Mouse (Mus musculus) stomach, embryonic 16.5 days (tissue): ENCODE results near the gene Pqbp1. TPM values are rescaled to one million over a fixed set of nuclear protein-coding genes. Genes with fewer than 3 reads are reported as not detected.

Experiments
- ATAC-seq: fragments of 200-750 bp; cut with Nextera tagmentation; 2 replicates; pipeline ENCODE4 v1.8.0; 2017; ENCODE audit warnings: moderate number of reproducible peaks, moderate TSS enrichment; ENCODE audit not compliant: insufficient read depth, low FRiP score
- H3K27ac ChIP-seq: fragments of 300-500 bp; sonication (generic); 2 replicates; pipeline ENCODE4 v1.5.1; 2014; ENCODE audit warnings: low read length
- H3K27me3 ChIP-seq: fragments of 300-500 bp; sonication (generic); 2 replicates; pipeline ENCODE4 v1.6.1; 2014; ENCODE audit warnings: low read length, control low read depth, mixed read lengths; ENCODE audit not compliant: control insufficient read depth, insufficient read depth
- H3K36me3 ChIP-seq: fragments of 300-500 bp; sonication (generic); 2 replicates; pipeline ENCODE4 v1.6.1; 2014; ENCODE audit warnings: low read length; ENCODE audit not compliant: control insufficient read depth, insufficient read depth
- H3K4me1 ChIP-seq: fragments of 300-500 bp; sonication (generic); 2 replicates; pipeline ENCODE4 v1.6.1; 2014; ENCODE audit warnings: low read length, control low read depth, mixed read lengths; ENCODE audit not compliant: control insufficient read depth, insufficient read depth
- H3K4me2 ChIP-seq: fragments of 300-500 bp; sonication (generic); 2 replicates; pipeline ENCODE4 v1.6.1; 2014; ENCODE audit warnings: low read depth, low read length, mixed read lengths
- H3K4me3 ChIP-seq: fragments of 300-500 bp; sonication (generic); replicated peaks from 2 replicates; pipeline ENCODE4 v1.5.1; 2014; ENCODE audit warnings: mild to moderate bottlenecking, low read length
- H3K9ac ChIP-seq: fragments of 300-500 bp; sonication (generic); 2 replicates; pipeline ENCODE4 v1.6.1; 2014; ENCODE audit warnings: low read length
- H3K9me3 ChIP-seq: fragments of 300-500 bp; sonication (generic); replicated peaks from 2 replicates; pipeline ENCODE4 v1.6.1; 2016; ENCODE audit warnings: low read length, control low read depth; ENCODE audit not compliant: control insufficient read depth
- whole genome bisulfite sequencing: fragments of 180-500 bp; shearing (Covaris S2); extraction: QIAGEN DNeasy Blood & Tissue Kit; methylation state at CpG from one replicate; pipeline ENCODE4 v1.1.7; 2014; 5-methylcytosine and 5-hydroxymethylcytosine counted together
- polyA plus RNA-seq: library from polyadenylated mRNA; unstranded; fragments of >200 nt; fragmentation: Nextera tagmentation; extraction: Ambion mirVana; gene quantifications from 2 replicates; pipeline ENCODE4 v1.2.1, GENCODE M21; 2015

Pqbp1 gene
- polyA plus RNA-seq, 1 experiment from 2014 or later, result 99.8 TPM

GRCm38 (mm10) chrX:7898211-7898610 is 858 bp downstream of the Pqbp1 start:
- Histone ChIP-seq H3K9me3 (no peaks in the 10 kb centered on the region), H3K27ac (no peak overlapping the region), H3K4me3 (peak overlapping the region; percentile 61), H3K4me1 (no peaks in the 10 kb centered on the region), H3K36me3 (peaks cover 4% of the 10 kb centered on the region; the same call in 1 of the 2 replicates), H3K9ac (peak overlapping the region; percentile 62), H3K4me2 (peak overlapping the region; percentile 60), H3K27me3 (no peaks in the 10 kb centered on the region)
- 23% methylated on average over 13 of the region's 13 CpGs for WGBS
- ATAC-seq, result no peak

- Histone ChIP-seq H3K27me3 (no peaks in the 10 kb centered on the region), H3K9me3 (no peaks in the 10 kb centered on the region), H3K4me1 (0 out of 2 replicates have a peak, but pooled peaks cover 4% of the 10 kb centered on the region), H3K4me2 (peak within 1 kb of the TSS; percentile 54), H3K9ac (peak within 1 kb of the TSS; percentile 63), H3K27ac (peak within 1 kb of the TSS; percentile 91), H3K36me3 (no peaks in the 10 kb centered on the region), H3K4me3 (peak within 1 kb of the TSS; percentile 63)
- 12% methylated on average over 49 of the region's 49 CpGs for WGBS
- peak; percentile 95 for ATAC-seq
Measured at GRCm38 (mm10) chrX:7883841-7884567, 15.1 kb downstream of the Pqbp1 start, which contains the start of gene Slc35a2. TSS of gene Slc35a2 (plus strand) at chrX:7884028.

GRCm38 (mm10) chrX:7879819-7880218 is 19.2 kb downstream of the Pqbp1 start:
- ATAC-seq, result no peak; the same call in 1 of the 2 replicates
- H3K4me3 ChIP-seq, result no peak overlapping the region; the same call in 1 of the 2 replicates

GRCm38 (mm10) chrX:7878495-7878894 is 20.6 kb downstream of the Pqbp1 start:
- 14% methylated on average over 21 of the region's 21 CpGs for WGBS
- no peak overlapping the region for H3K27ac ChIP-seq
- peaks cover 6% of the 10 kb centered on the region; the same call in 1 of the 2 replicates for H3K4me1 ChIP-seq
- H3K4me2 ChIP-seq, result peak overlapping the region; percentile 67
- peak overlapping the region; percentile 58 for H3K9ac ChIP-seq
- H3K36me3 ChIP-seq, result no peaks in the 10 kb centered on the region
- H3K27me3 ChIP-seq, result no peaks in the 10 kb centered on the region
- H3K4me3 ChIP-seq, result peak overlapping the region; percentile 46
- peak; percentile 29; the same call in 1 of the 2 replicates for ATAC-seq
- H3K9me3 ChIP-seq, result no peaks in the 10 kb centered on the region

More at GRCm38 (mm10) chrX:7879819-7880218, 19.2 kb downstream of the Pqbp1 start:
- Histone ChIP-seq H3K9ac (peak overlapping the region; percentile 46; the same call in 1 of the 2 replicates), H3K36me3 (no peaks in the 10 kb centered on the region), H3K4me2 (peak overlapping the region; percentile 67), H3K9me3 (no peaks in the 10 kb centered on the region), H3K27me3 (no peaks in the 10 kb centered on the region), H3K4me1 (peaks cover 6% of the 10 kb centered on the region; the same call in 1 of the 2 replicates), H3K27ac (no peak overlapping the region)
- WGBS, result 11% methylated on average over 11 of the region's 11 CpGs

GRCm38 (mm10) chrX:7878007-7878419 is 21.1 kb downstream of the Pqbp1 start, which contains the start of gene Pim2:
TSS of gene Pim2 (plus strand) at chrX:7878262.
- peak within 1 kb of the TSS; percentile 58 for H3K9ac ChIP-seq
- WGBS, result 12% methylated on average over 38 of the region's 38 CpGs
- no peaks in the 10 kb centered on the region for H3K27me3 ChIP-seq
- no peaks in the 10 kb centered on the region for H3K9me3 ChIP-seq
- no peaks in the 10 kb centered on the region for H3K36me3 ChIP-seq
- no peak within 1 kb of the TSS for H3K27ac ChIP-seq
- H3K4me3 ChIP-seq, result peak within 1 kb of the TSS; percentile 46
- ATAC-seq, result peak; percentile 92
- peak within 1 kb of the TSS; percentile 67 for H3K4me2 ChIP-seq
- H3K4me1 ChIP-seq, result peaks cover 6% of the 10 kb centered on the region; the same call in 1 of the 2 replicates

GRCm38 (mm10) chrX:7869826-7870225 is 29.2 kb downstream of the Pqbp1 start:
- Histone ChIP-seq H3K9me3 (no peaks in the 10 kb centered on the region), H3K36me3 (no peaks in the 10 kb centered on the region), H3K27ac (no peak overlapping the region), H3K4me2 (no peak overlapping the region), H3K4me1 (no peaks in the 10 kb centered on the region), H3K4me3 (no peak overlapping the region), H3K27me3 (no peaks in the 10 kb centered on the region), H3K9ac (no peak overlapping the region)
- 42% methylated on average over 3 of the region's 3 CpGs for WGBS
- ATAC-seq, result no peak

- Histone ChIP-seq H3K27ac (no peak overlapping the region), H3K4me1 (no peaks in the 10 kb centered on the region), H3K9ac (no peak overlapping the region), H3K36me3 (no peaks in the 10 kb centered on the region), H3K9me3 (no peaks in the 10 kb centered on the region), H3K4me2 (no peak overlapping the region), H3K4me3 (no peak overlapping the region), H3K27me3 (no peaks in the 10 kb centered on the region)
- WGBS, result 56% methylated on average over 2 of the region's 2 CpGs
- ATAC-seq, result no peak
Measured at GRCm38 (mm10) chrX:7868506-7868905, 30.6 kb downstream of the Pqbp1 start.

GRCm38 (mm10) chrX:7867141-7867540 is 31.9 kb downstream of the Pqbp1 start:
- no peak overlapping the region for H3K4me3 ChIP-seq
- H3K36me3 ChIP-seq, result no peaks in the 10 kb centered on the region
- H3K27me3 ChIP-seq, result no peaks in the 10 kb centered on the region
- H3K9ac ChIP-seq, result no peak overlapping the region
- H3K4me2 ChIP-seq, result no peak overlapping the region
- H3K4me1 ChIP-seq, result no peaks in the 10 kb centered on the region
- H3K27ac ChIP-seq, result no peak overlapping the region
- no peak for ATAC-seq
- 89% methylated on average over 1 of the region's 1 CpGs for WGBS
- H3K9me3 ChIP-seq, result no peaks in the 10 kb centered on the region

GRCm38 (mm10) chrX:7865786-7866185 is 33.3 kb downstream of the Pqbp1 start:
- ATAC-seq, result no peak
- 66% methylated on average over 2 of the region's 2 CpGs for WGBS
- H3K4me3 ChIP-seq, result no peak overlapping the region
- no peaks in the 10 kb centered on the region for H3K9me3 ChIP-seq
- no peak overlapping the region for H3K9ac ChIP-seq
- no peaks in the 10 kb centered on the region for H3K36me3 ChIP-seq
- no peaks in the 10 kb centered on the region for H3K4me1 ChIP-seq
- H3K4me2 ChIP-seq, result no peak overlapping the region
- H3K27ac ChIP-seq, result no peak overlapping the region
- H3K27me3 ChIP-seq, result no peaks in the 10 kb centered on the region
